Mouse (Mus musculus): ENCODE measurements around the gene Cse1l. TPM values are rescaled to one million over a fixed set of nuclear protein-coding genes. Genes with fewer than 3 reads are reported as not detected.

The Cse1l gene
- polyA plus RNA-seq (2011; ENCODE audit: insufficient read depth, insufficient read length, low replicate concordance, missing spikeins): 22.0 and 39.0 TPM in 2 replicates

GRCm38 (mm10) chr2:166905711-166906522 is at the start of gene Cse1l:
Gene Cse1l, plus strand, starts transcription at chr2:166906040.
- WGBS: under 1% methylated on average over 80 of the region's 80 CpGs
- Histone ChIP-seq H3K4me1 (ENCODE audit: control insufficient read depth, insufficient read depth, low read length) (peaks cover 1% of the 10 kb centered on the region; the same call in 1 of the 2 replicates), H3K4me3 (replicated peaks; ENCODE audit: control insufficient read depth, low read depth, low read length) (peak within 1 kb of the TSS; percentile 83), H3K27ac (ENCODE audit: control insufficient read depth, insufficient read depth, low read depth, low read length, poor library complexity) (peak within 1 kb of the TSS; percentile 94)
- TF ChIP-seq POLR2A (IDR thresholded peaks at IDR 0.05; ENCODE audit: borderline replicate concordance, control insufficient read depth, low read depth, low read length) (peak; percentile 85; the same call in 1 of the 2 replicates), CTCF (IDR thresholded peaks at IDR 0.05; ENCODE audit: control insufficient read depth, insufficient read depth, low read length) (no peak)

GRCm38 (mm10) chr2:166856366-166856765 is 49.5 kb upstream of the Cse1l start:
- TF ChIP-seq CTCF (IDR thresholded peaks at IDR 0.05; ENCODE audit: control insufficient read depth, insufficient read depth, low read length) (no peak), POLR2A (IDR thresholded peaks at IDR 0.05; ENCODE audit: borderline replicate concordance, control insufficient read depth, low read depth, low read length) (no peak)
- no peak overlapping the region for H3K27ac ChIP-seq (ENCODE audit: control insufficient read depth, insufficient read depth, low read depth, low read length, poor library complexity)
- no peak overlapping the region for H3K4me3 ChIP-seq (replicated peaks; ENCODE audit: control insufficient read depth, low read depth, low read length)
- no peaks in the 10 kb centered on the region for H3K4me1 ChIP-seq (ENCODE audit: control insufficient read depth, insufficient read depth, low read length)
- 91% methylated on average over 6 of the region's 6 CpGs for WGBS

GRCm38 (mm10) chr2:166857118-166857517 is 48.7 kb upstream of the Cse1l start:
- 86% methylated on average over 2 of the region's 2 CpGs for WGBS
- TF ChIP-seq CTCF (IDR thresholded peaks at IDR 0.05; ENCODE audit: control insufficient read depth, insufficient read depth, low read length) (0 out of 2 replicates have a peak, but pooled peaks have one; percentile 13), POLR2A (IDR thresholded peaks at IDR 0.05; ENCODE audit: borderline replicate concordance, control insufficient read depth, low read depth, low read length) (no peak)
- Histone ChIP-seq H3K4me3 (replicated peaks; ENCODE audit: control insufficient read depth, low read depth, low read length) (no peak overlapping the region), H3K27ac (ENCODE audit: control insufficient read depth, insufficient read depth, low read depth, low read length, poor library complexity) (no peak overlapping the region), H3K4me1 (ENCODE audit: control insufficient read depth, insufficient read depth, low read length) (no peaks in the 10 kb centered on the region)

- H3K4me3 ChIP-seq (replicated peaks; ENCODE audit: control insufficient read depth, low read depth, low read length): no peak overlapping the region
- WGBS: 72% methylated on average over 7 of the region's 7 CpGs
- TF ChIP-seq CTCF (IDR thresholded peaks at IDR 0.05; ENCODE audit: control insufficient read depth, insufficient read depth, low read length) (no peak), POLR2A (IDR thresholded peaks at IDR 0.05; ENCODE audit: borderline replicate concordance, control insufficient read depth, low read depth, low read length) (no peak)
- H3K27ac ChIP-seq (ENCODE audit: control insufficient read depth, insufficient read depth, low read depth, low read length, poor library complexity): no peak overlapping the region
- no peaks in the 10 kb centered on the region for H3K4me1 ChIP-seq (ENCODE audit: control insufficient read depth, insufficient read depth, low read length)
Measured at GRCm38 (mm10) chr2:166859214-166859613, 46.6 kb upstream of the Cse1l start.

- Histone ChIP-seq H3K4me1 (ENCODE audit: control insufficient read depth, insufficient read depth, low read length) (no peaks in the 10 kb centered on the region), H3K27ac (ENCODE audit: control insufficient read depth, insufficient read depth, low read depth, low read length, poor library complexity) (no peak overlapping the region), H3K4me3 (replicated peaks; ENCODE audit: control insufficient read depth, low read depth, low read length) (no peak overlapping the region)
- TF ChIP-seq POLR2A (IDR thresholded peaks at IDR 0.05; ENCODE audit: borderline replicate concordance, control insufficient read depth, low read depth, low read length): no peak
- whole genome bisulfite sequencing: 85% methylated on average over 3 of the region's 3 CpGs
Measured at GRCm38 (mm10) chr2:166862505-166862904, 43.3 kb upstream of the Cse1l start.

GRCm38 (mm10) chr2:166865476-166865875 is 40.4 kb upstream of the Cse1l start:
- WGBS: 89% methylated on average over 10 of the region's 10 CpGs
- H3K4me3 ChIP-seq (replicated peaks; ENCODE audit: control insufficient read depth, low read depth, low read length): no peak overlapping the region
- no peaks in the 10 kb centered on the region for H3K4me1 ChIP-seq (ENCODE audit: control insufficient read depth, insufficient read depth, low read length)
- no peak overlapping the region for H3K27ac ChIP-seq (ENCODE audit: control insufficient read depth, insufficient read depth, low read depth, low read length, poor library complexity)
- TF ChIP-seq POLR2A (IDR thresholded peaks at IDR 0.05; ENCODE audit: borderline replicate concordance, control insufficient read depth, low read depth, low read length): no peak
- TF ChIP-seq CTCF (IDR thresholded peaks at IDR 0.05; ENCODE audit: control insufficient read depth, insufficient read depth, low read length): no peak

- H3K4me3 ChIP-seq (replicated peaks; ENCODE audit: control insufficient read depth, low read depth, low read length): no peak overlapping the region
- 91% methylated on average over 20 of the region's 20 CpGs for WGBS
- no peaks in the 10 kb centered on the region; the same call in 1 of the 2 replicates for H3K4me1 ChIP-seq (ENCODE audit: control insufficient read depth, insufficient read depth, low read length)
- no peak overlapping the region for H3K27ac ChIP-seq (ENCODE audit: control insufficient read depth, insufficient read depth, low read depth, low read length, poor library complexity)
- TF ChIP-seq CTCF (IDR thresholded peaks at IDR 0.05; ENCODE audit: control insufficient read depth, insufficient read depth, low read length): no peak
- TF ChIP-seq POLR2A (IDR thresholded peaks at IDR 0.05; ENCODE audit: borderline replicate concordance, control insufficient read depth, low read depth, low read length): no peak
Measured at GRCm38 (mm10) chr2:166870271-166870865, 35.5 kb upstream of the Cse1l start.

GRCm38 (mm10) chr2:166870899-166871298 is 34.9 kb upstream of the Cse1l start:
- 85% methylated on average over 10 of the region's 10 CpGs for WGBS

More at GRCm38 (mm10) chr2:166870899-166871298, 34.9 kb upstream of the Cse1l start:
- no peak overlapping the region for H3K4me3 ChIP-seq (replicated peaks; ENCODE audit: control insufficient read depth, low read depth, low read length)
- TF ChIP-seq POLR2A (IDR thresholded peaks at IDR 0.05; ENCODE audit: borderline replicate concordance, control insufficient read depth, low read depth, low read length): no peak
- no peak for TF ChIP-seq CTCF (IDR thresholded peaks at IDR 0.05; ENCODE audit: control insufficient read depth, insufficient read depth, low read length)
- no peaks in the 10 kb centered on the region; the same call in 1 of the 2 replicates for H3K4me1 ChIP-seq (ENCODE audit: control insufficient read depth, insufficient read depth, low read length)
- H3K27ac ChIP-seq (ENCODE audit: control insufficient read depth, insufficient read depth, low read depth, low read length, poor library complexity): no peak overlapping the region
